Mouse (Mus musculus) CH12.LX (cell line): Measurements from ENCODE around the gene Ttll13. TPM values are rescaled to one million over a fixed set of nuclear protein-coding genes. Genes with fewer than 3 reads are reported as not detected.
A peak's percentile ranks its signal among the peaks of the same experiment; 100 is the strongest.

Source experiments
- DNase-seq: peaks from one replicate; pipeline ENCODE4 v3.0.0-alpha.2; 2013; ENCODE audit errors: extremely low read depth
- H3K27ac ChIP-seq: 2 replicates; pipeline ENCODE4 v1.5.1; 2012; ENCODE audit warnings: low read depth, mild to moderate bottlenecking, control low read depth, moderate library complexity; ENCODE audit not compliant: insufficient read depth
- H3K27me3 ChIP-seq: replicated peaks from 2 replicates; pipeline ENCODE3; 2012; ENCODE audit warnings: inconsistent platforms
- H3K36me3 ChIP-seq, 2 experiments: replicated peaks in 1 of 2; 2 replicates each; pipeline versions ENCODE3 to v1.6.1; 2012; ENCODE audit warnings: inconsistent platforms in 1 of 2, low read length in 1 of 2, mild to moderate bottlenecking in 1 of 2, mixed read lengths in 1 of 2, moderate library complexity in 1 of 2; ENCODE audit not compliant: control insufficient read depth in 1 of 2, insufficient read depth in 1 of 2
- H3K4me1 ChIP-seq, 2 experiments: 2 replicates each; pipeline ENCODE4 v1.6.1; 2012; ENCODE audit warnings: inconsistent platforms in 1 of 2, moderate library complexity in 1 of 2; ENCODE audit not compliant: insufficient read depth in 2 of 2, control insufficient read depth in 1 of 2
- H3K4me2 ChIP-seq: 2 replicates; pipeline ENCODE4 v1.6.1; 2012; ENCODE audit warnings: low read depth, mild to moderate bottlenecking, control low read depth; ENCODE audit not compliant: poor library complexity, insufficient read depth, severe bottlenecking
- H3K4me3 ChIP-seq, 3 experiments: fragments of 150-350 bp in 1 of 3; sonication (generic) in 1 of 3; replicated peaks in 1 of 3; 2 replicates each; pipeline versions ENCODE3 to v1.5.1; 2011 to 2012; ENCODE audit warnings: low read depth in 2 of 3, low read length in 2 of 3, mild to moderate bottlenecking in 2 of 3, moderate library complexity in 2 of 3, control low read depth in 1 of 3, improper control_type of control experiment in 1 of 3, inconsistent platforms in 1 of 3, mixed read lengths in 1 of 3; ENCODE audit not compliant: poor library complexity in 1 of 3
- H3K79me2 ChIP-seq: replicated peaks from 2 replicates; pipeline ENCODE4 v1.6.1; 2012; ENCODE audit warnings: mild to moderate bottlenecking, moderate library complexity; ENCODE audit not compliant: control insufficient read depth, poor library complexity, insufficient read depth, severe bottlenecking; ENCODE audit errors: extremely low read depth
- H3K9ac ChIP-seq: 2 replicates; pipeline ENCODE4 v1.6.1; 2012; ENCODE audit warnings: low read depth, mild to moderate bottlenecking, control low read depth, moderate library complexity; ENCODE audit not compliant: insufficient read depth
- H3K9me3 ChIP-seq: replicated peaks from 2 replicates; pipeline ENCODE3; 2012; ENCODE audit warnings: low read length, inconsistent platforms, mixed read lengths
- CHD1 ChIP-seq: IDR thresholded peaks from 2 replicates; pipeline ENCODE4 v1.6.1; 2012; ENCODE audit warnings: low read depth, low read length, improper control_type of control experiment, inconsistent platforms
- CHD2 ChIP-seq: IDR thresholded peaks from 2 replicates; pipeline ENCODE4 v1.6.1; 2011; ENCODE audit warnings: low read length, improper control_type of control experiment
- CTCF ChIP-seq, 2 experiments: IDR thresholded peaks in 1 of 2; conservative IDR thresholded peaks in 1 of 2; 2 replicates each; pipeline ENCODE4 v1.5.1; 2011 to 2012; ENCODE audit warnings: low read depth in 2 of 2, low read length in 2 of 2, improper control_type of control experiment in 1 of 2, inconsistent platforms in 1 of 2, mild to moderate bottlenecking in 1 of 2, moderate library complexity in 1 of 2
- E2F4 ChIP-seq: IDR thresholded peaks from 2 replicates; pipeline ENCODE4 v1.6.1; 2011; ENCODE audit warnings: low read depth, low read length, improper control_type of control experiment; ENCODE audit not compliant: insufficient replicate concordance
- ELF1 ChIP-seq: IDR thresholded peaks from 2 replicates; pipeline ENCODE4 v1.6.1; 2014; ENCODE audit warnings: low read depth, mild to moderate bottlenecking, inconsistent platforms, low read length, improper control_type of control experiment
- EP300 ChIP-seq: IDR thresholded peaks from 2 replicates; pipeline ENCODE4 v1.6.1; 2011; ENCODE audit warnings: low read length, improper control_type of control experiment
- ETS1 ChIP-seq: conservative IDR thresholded peaks from 2 replicates; pipeline ENCODE4 v1.6.1; 2012; ENCODE audit warnings: low read depth, mild to moderate bottlenecking, inconsistent platforms, low read length, improper control_type of control experiment, moderate library complexity
- GABPA ChIP-seq: IDR thresholded peaks from 2 replicates; pipeline ENCODE4 v1.6.1; 2012; ENCODE audit warnings: low read depth, low read length, improper control_type of control experiment, inconsistent platforms; ENCODE audit not compliant: insufficient replicate concordance
- HCFC1 ChIP-seq: IDR thresholded peaks from 2 replicates; pipeline ENCODE4 v1.6.1; 2012; ENCODE audit warnings: low read depth, mild to moderate bottlenecking, inconsistent platforms, low read length, improper control_type of control experiment
- IRF4 ChIP-seq: IDR thresholded peaks from 2 replicates; pipeline ENCODE4 v1.6.1; 2014; ENCODE audit warnings: low read depth, mild to moderate bottlenecking, inconsistent platforms, low read length, improper control_type of control experiment
- JUN ChIP-seq: IDR thresholded peaks from 2 replicates; pipeline ENCODE4 v1.6.1; 2011; ENCODE audit warnings: low read depth, mild to moderate bottlenecking, low read length, improper control_type of control experiment, moderate library complexity; ENCODE audit not compliant: insufficient read depth
- KAT2A ChIP-seq: IDR thresholded peaks from 2 replicates; pipeline ENCODE4 v1.6.1; 2012; ENCODE audit warnings: low read length, improper control_type of control experiment, inconsistent platforms; ENCODE audit not compliant: insufficient replicate concordance
- MAFK ChIP-seq: IDR thresholded peaks from 2 replicates; pipeline ENCODE4 v1.6.1; 2011; ENCODE audit warnings: low read length, improper control_type of control experiment; ENCODE audit not compliant: insufficient replicate concordance
- MAX ChIP-seq: IDR thresholded peaks from 2 replicates; pipeline ENCODE4 v1.6.1; 2011; ENCODE audit warnings: low read length, improper control_type of control experiment
- MXI1 ChIP-seq: IDR thresholded peaks from 2 replicates; pipeline ENCODE4 v1.6.1; 2011; ENCODE audit warnings: mild to moderate bottlenecking, low read depth, low read length, improper control_type of control experiment
- MYC ChIP-seq: IDR thresholded peaks from 2 replicates; pipeline ENCODE4 v1.6.1; 2011; ENCODE audit warnings: low read depth, mild to moderate bottlenecking, improper control_type of control experiment, low read length
- NELFE ChIP-seq: IDR thresholded peaks from 2 replicates; pipeline ENCODE4 v1.6.1; 2011; ENCODE audit warnings: low read depth, low read length, improper control_type of control experiment
- NRF1 ChIP-seq: IDR thresholded peaks from 2 replicates; pipeline ENCODE4 v1.6.1; 2014; ENCODE audit warnings: low read depth, mild to moderate bottlenecking, inconsistent platforms, low read length, improper control_type of control experiment, moderate library complexity
- PAX5 ChIP-seq: IDR thresholded peaks from 2 replicates; pipeline ENCODE4 v1.6.1; 2012; ENCODE audit warnings: low read length, inconsistent platforms, mixed read lengths
- POLR2A ChIP-seq: IDR thresholded peaks from 2 replicates; pipeline ENCODE4 v1.6.1; 2011; ENCODE audit warnings: low read depth, mild to moderate bottlenecking, improper control_type of control experiment, low read length
- POLR2AphosphoS2 ChIP-seq: IDR thresholded peaks from 2 replicates; pipeline ENCODE4 v1.6.1; 2011; ENCODE audit warnings: low read depth, low read length, improper control_type of control experiment
- RCOR1 ChIP-seq: conservative IDR thresholded peaks from 2 replicates; pipeline ENCODE4 v1.6.1; 2012; ENCODE audit warnings: low read depth, mild to moderate bottlenecking, inconsistent platforms, low read length, improper control_type of control experiment
- SIN3A ChIP-seq: IDR thresholded peaks from 2 replicates; pipeline ENCODE4 v1.6.1; 2012; ENCODE audit warnings: low read length, improper control_type of control experiment, inconsistent platforms
- SMC3 ChIP-seq: IDR thresholded peaks from 2 replicates; pipeline ENCODE4 v1.6.1; 2011; ENCODE audit warnings: low read depth, low read length, improper control_type of control experiment
- TBP ChIP-seq: conservative IDR thresholded peaks from 2 replicates; pipeline ENCODE4 v1.6.1; 2011; ENCODE audit warnings: low read depth, low read length, improper control_type of control experiment
- TCF12 ChIP-seq: IDR thresholded peaks from 2 replicates; pipeline ENCODE4 v1.6.1; 2014; ENCODE audit warnings: low read depth, mild to moderate bottlenecking, inconsistent platforms, low read length, improper control_type of control experiment
- UBTF ChIP-seq: IDR thresholded peaks from 2 replicates; pipeline ENCODE4 v1.6.1; 2012; ENCODE audit warnings: low read depth, mild to moderate bottlenecking, inconsistent platforms, low read length, improper control_type of control experiment, moderate library complexity
- USF2 ChIP-seq: conservative IDR thresholded peaks from 2 replicates; pipeline ENCODE4 v1.6.1; 2011; ENCODE audit warnings: low read depth, low read length, improper control_type of control experiment
- ZC3H11A ChIP-seq: IDR thresholded peaks from 2 replicates; pipeline ENCODE4 v1.6.1; 2012; ENCODE audit warnings: low read depth, mild to moderate bottlenecking, inconsistent platforms, low read length, improper control_type of control experiment
- ZNF384 ChIP-seq: IDR thresholded peaks from 2 replicates; pipeline ENCODE4 v1.6.1; 2012; ENCODE audit warnings: low read depth, low read length, improper control_type of control experiment, inconsistent platforms
- dilution Hi-C: fragments of 300-500 bp; cut with MboI; formaldehyde crosslinking; loops from 2 replicates; pipeline ENCODE4 v1.14.3; 2020; ENCODE audit warnings: low sequenced_read_pairs; ENCODE audit not compliant: extremely low pct_unique_long_range_greater_than_20kb, extremely low pct_ligation_motif_present
- in situ Hi-C: fragments of 300-500 bp; cut with MboI; formaldehyde crosslinking; loops from 3 replicates; pipeline ENCODE4 v1.14.3; 2019; ENCODE audit warnings: low sequenced_read_pairs, low pct_ligation_motif_present, low pct_unique_long_range_greater_than_20kb, mixed read lengths
- polyA plus RNA-seq: library from polyadenylated mRNA; unstranded; fragments of >175 nt; gene quantifications from 2 replicates; pipeline ENCODE4 v1.2.1, GENCODE M21; 2012; ENCODE audit warnings: low read depth; ENCODE audit not compliant: insufficient read length
- total RNA-seq, 2 experiments: library from RNA; depleted of rRNA; stranded (reverse); fragments of 300-350 nt in 1 of 2; fragments of >200 nt in 1 of 2; gene quantifications; 2 replicates each; pipeline ENCODE4 v1.2.3; 2012 to 2014

Ttll13 gene
- total and polyA plus RNA-seq, 3 experiments = 0.59 TPM; not detected in 2

- H3K9ac ChIP-seq = peak overlapping the region; percentile 78
These were observed 37.3 kb upstream of the Ttll13 start for GRCm38 (mm10) chr7:80208738-80209430.

GRCm38 (mm10) chr7:80209669-80210068, 36.5 kb upstream of the Ttll13 start:
- Histone ChIP-seq H3K9ac (peak overlapping the region; percentile 78; the same call in 1 of the 2 replicates), H3K27me3 (no peaks in the 10 kb centered on the region), H3K79me2 (peaks cover 45% of the 10 kb centered on the region), H3K9me3 (no peaks in the 10 kb centered on the region), H3K4me3 (no peak overlapping the region), H3K36me3 (peaks cover 10% of the 10 kb centered on the region in 2 experiments), H3K27ac (peak overlapping the region; percentile 97), H3K4me2 (peak overlapping the region; percentile 66), H3K4me1 (peaks cover 59 to 95% of the 10 kb centered on the region in 2 experiments)
- DNase-seq = peak; percentile 95
- in situ Hi-C loops (loop anchor here (5.0 kb wide), 1 partner anchor 67 kb away; no protein-coding TSS in a partner anchor), dilution Hi-C loops (no loop called here)
- TF ChIP-seq ETS1 (peak; percentile 98), TCF12 (peak; percentile 97), NELFE (no peak), E2F4 (0 out of 2 replicates have a peak, but pooled peaks have one; percentile 58), SIN3A (peak; percentile 90), POLR2A (peak; percentile 60), CHD2 (peak; percentile 86), ZNF384 (peak; percentile 98), NRF1 (no peak), KAT2A (no peak), POLR2AphosphoS2 (no peak), CTCF (conservative IDR thresholded peaks at IDR 0.05 in 1 of 2, IDR thresholded peaks at IDR 0.05 in 1 of 2; ENCODE audit: low read depth in 2 of 2, low read length in 2 of 2) (no peak), HCFC1 (peak; percentile 55; the same call in 1 of the 2 replicates), RCOR1 (peak; percentile 94), IRF4 (peak; percentile 97), USF2 (no peak), SMC3 (peak; percentile 36; the same call in 1 of the 2 replicates), TBP (peak; percentile 72; the same call in 1 of the 2 replicates), JUN (peak; percentile 74), UBTF (peak; percentile 90; the same call in 1 of the 2 replicates), MAX (peak; percentile 87), EP300 (peak; percentile 99), MYC (peak; percentile 90), MAFK (peak; percentile 94), GABPA (no peak), CHD1 (no peak), ZC3H11A (no peak), ELF1 (0 out of 2 replicates have a peak, but pooled peaks have one; percentile 52), MXI1 (peak; percentile 83)

More at GRCm38 (mm10) chr7:80208738-80209430, 37.3 kb upstream of the Ttll13 start:
- in situ Hi-C loops = no loop called here
- Histone ChIP-seq H3K27ac (peak overlapping the region; percentile 90), H3K9me3 (no peaks in the 10 kb centered on the region)
- TF ChIP-seq CHD2 (no peak), MXI1 (0 out of 2 replicates have a peak, but pooled peaks have one; percentile 8), TBP (0 out of 2 replicates have a peak, but pooled peaks have one; percentile 18), POLR2A (peak; percentile 37; the same call in 1 of the 2 replicates), PAX5 (no peak), CHD1 (no peak), UBTF (peak; percentile 54)
- TF ChIP-seq, all 38 proteins: peak for 4
- peaks cover 52% of the 10 kb centered on the region for H3K79me2 ChIP-seq
- peaks cover 10% of the 10 kb centered on the region in 2 experiments for H3K36me3 ChIP-seq
- H3K27me3 ChIP-seq = no peaks in the 10 kb centered on the region
- dilution Hi-C loops = no loop called here
- H3K4me1 ChIP-seq = peaks cover 61 to 95% of the 10 kb centered on the region in 2 experiments
- no peak for DNase-seq
- peak overlapping the region in 1 of 3 experiments; percentile 21 for H3K4me3 ChIP-seq
- peak overlapping the region; percentile 66 for H3K4me2 ChIP-seq
